Mouse (Mus musculus) fibroblast of lung, adult 2 months (primary cell): ENCODE data around the gene Slc7a14.

ENCODE experiments used
- DNase-seq: peaks from one replicate; pipeline ENCODE4 v3.0.0-alpha.2; 2011; ENCODE audit warnings: low read depth

The Slc7a14 gene

GRCm38 (mm10) chr3:31260964-31261346, 49.2 kb downstream of the Slc7a14 start:
- DNase-seq, result no peak

GRCm38 (mm10) chr3:31260329-31260963, 49.7 kb downstream of the Slc7a14 start:
- DNase-seq, result peak; percentile 87

GRCm38 (mm10) chr3:31259553-31260255, 50.5 kb downstream of the Slc7a14 start:
- no peak for DNase-seq

GRCm38 (mm10) chr3:31254427-31254826, 55.8 kb downstream of the Slc7a14 start:
- no peak for DNase-seq

- DNase-seq, result no peak
Measured at GRCm38 (mm10) chr3:31253862-31254261, 56.3 kb downstream of the Slc7a14 start.

- no peak for DNase-seq
Measured at GRCm38 (mm10) chr3:31252566-31252965, 57.6 kb downstream of the Slc7a14 start.

- DNase-seq, result no peak
Measured at GRCm38 (mm10) chr3:31243478-31243877, 66.7 kb downstream of the Slc7a14 start.

- DNase-seq, result no peak
Measured at GRCm38 (mm10) chr3:31240840-31241239, 69.3 kb downstream of the Slc7a14 start.

- DNase-seq, result no peak
Measured at GRCm38 (mm10) chr3:31239645-31240044, 70.5 kb downstream of the Slc7a14 start.

GRCm38 (mm10) chr3:31237936-31238335, 72.2 kb downstream of the Slc7a14 start:
- peak; percentile 15 for DNase-seq

GRCm38 (mm10) chr3:31236146-31236545, 74.0 kb downstream of the Slc7a14 start:
- no peak for DNase-seq

GRCm38 (mm10) chr3:31234356-31234755, 75.8 kb downstream of the Slc7a14 start:
- DNase-seq, result no peak

- no peak for DNase-seq
Measured at GRCm38 (mm10) chr3:31233746-31234312, 76.3 kb downstream of the Slc7a14 start.

- no peak for DNase-seq
Measured at GRCm38 (mm10) chr3:31229281-31229680, 80.9 kb downstream of the Slc7a14 start.

GRCm38 (mm10) chr3:31228487-31228886, 81.7 kb downstream of the Slc7a14 start:
- no peak for DNase-seq

GRCm38 (mm10) chr3:31223551-31223950, 86.6 kb downstream of the Slc7a14 start:
- DNase-seq, result no peak

- no peak for DNase-seq
Measured at GRCm38 (mm10) chr3:31220040-31220439, 90.1 kb downstream of the Slc7a14 start.

- DNase-seq, result no peak
Measured at GRCm38 (mm10) chr3:31219483-31219882, 90.7 kb downstream of the Slc7a14 start.

- no peak for DNase-seq
Measured at GRCm38 (mm10) chr3:31217523-31217922, 92.7 kb downstream of the Slc7a14 start.

- no peak for DNase-seq
Measured at GRCm38 (mm10) chr3:31213802-31214201, 96.4 kb downstream of the Slc7a14 start.

- no peak for DNase-seq
Measured at GRCm38 (mm10) chr3:31212205-31213038, 97.8 kb downstream of the Slc7a14 start.

GRCm38 (mm10) chr3:31209001-31209400, 101.2 kb downstream of the Slc7a14 start:
- DNase-seq, result no peak
